Mouse (Mus musculus) liver, adult 2 months (tissue): ENCODE results near the gene Bcar3.

Source experiments
- CTCF ChIP-seq: fragments of 200-500 bp; IDR thresholded peaks from 2 replicates; pipeline ENCODE4 v1.5.1; 2011; ENCODE audit warnings: low read depth, low read length, control low read depth
- POLR2A ChIP-seq: fragments of 200-500 bp; IDR thresholded peaks from 2 replicates; pipeline ENCODE4 v1.6.1; 2011; ENCODE audit warnings: low read length, control low read depth; ENCODE audit not compliant: insufficient read depth; ENCODE audit errors: extremely low read depth

- TF ChIP-seq CTCF (no peak), POLR2A (no peak)
These were observed 257.2 kb downstream of the Bcar3 start for GRCm38 (mm10) chr3:122551174-122551573.
